Mouse (Mus musculus) cerebellum, adult 9-11 months (tissue): Measurements from ENCODE around the gene Itgax.

Experiments used
- DNase-seq: peaks from one replicate; pipeline ENCODE4 v3.0.0; 2022

The Itgax gene

DNA sequence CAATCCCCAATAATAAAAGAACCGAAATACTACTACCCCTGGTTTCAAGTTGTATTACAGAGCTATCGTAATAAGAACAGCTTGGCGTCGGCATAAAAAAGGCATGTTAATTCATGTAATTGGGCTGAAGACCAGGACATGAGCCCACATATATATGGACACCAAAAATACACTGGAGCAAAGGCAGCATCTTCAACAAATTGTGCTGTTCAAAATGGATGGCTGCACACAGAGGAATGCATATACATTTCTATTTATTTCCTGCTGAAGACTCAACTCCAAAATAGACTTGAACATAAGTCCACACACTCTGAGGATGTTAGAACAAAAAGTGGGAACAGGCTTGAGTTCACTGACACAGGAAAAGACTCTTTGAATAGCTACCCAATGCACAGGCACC, 34.7 kb downstream of the Itgax start:
- DNase-seq = no peak

DNA sequence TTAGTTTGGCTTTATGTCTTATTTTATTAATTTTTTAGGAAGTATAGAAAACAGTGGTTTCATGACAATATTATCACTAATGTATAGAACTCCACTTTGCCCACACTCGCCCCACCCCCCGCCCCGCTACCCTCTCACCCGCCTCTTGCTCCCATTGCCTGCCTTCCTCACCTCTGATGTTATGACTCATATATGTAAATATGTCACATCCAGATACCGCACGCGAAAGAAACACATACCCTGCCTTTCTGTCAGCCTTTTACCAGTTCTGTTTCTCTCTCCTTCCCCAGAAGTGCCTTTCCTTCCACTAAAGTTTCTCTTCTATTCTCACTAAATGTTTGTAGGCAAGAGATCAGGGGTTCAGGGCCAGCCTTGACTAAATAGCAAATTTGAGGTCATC, 37.0 kb downstream of the Itgax start:
- no peak for DNase-seq

DNA sequence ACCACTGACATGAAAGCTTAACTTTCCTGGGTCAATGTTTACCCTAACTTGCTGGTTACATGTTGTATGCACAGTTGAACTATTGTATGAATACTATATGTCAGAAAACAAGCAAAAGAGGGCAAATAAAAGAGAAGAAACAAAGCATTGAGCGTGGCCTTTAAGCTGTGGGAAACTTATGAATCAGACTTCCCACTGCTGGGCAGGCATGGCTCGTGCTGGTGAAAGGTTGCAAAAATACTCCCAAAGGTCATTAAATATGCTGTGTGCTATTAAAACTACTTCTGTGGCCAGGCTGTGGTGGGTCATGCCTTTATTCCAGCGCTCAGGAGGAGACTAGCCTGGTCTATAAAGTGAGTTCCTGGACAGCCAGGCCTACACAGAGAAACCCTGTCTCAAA, 40.6 kb downstream of the Itgax start:
- DNase-seq = no peak

DNA sequence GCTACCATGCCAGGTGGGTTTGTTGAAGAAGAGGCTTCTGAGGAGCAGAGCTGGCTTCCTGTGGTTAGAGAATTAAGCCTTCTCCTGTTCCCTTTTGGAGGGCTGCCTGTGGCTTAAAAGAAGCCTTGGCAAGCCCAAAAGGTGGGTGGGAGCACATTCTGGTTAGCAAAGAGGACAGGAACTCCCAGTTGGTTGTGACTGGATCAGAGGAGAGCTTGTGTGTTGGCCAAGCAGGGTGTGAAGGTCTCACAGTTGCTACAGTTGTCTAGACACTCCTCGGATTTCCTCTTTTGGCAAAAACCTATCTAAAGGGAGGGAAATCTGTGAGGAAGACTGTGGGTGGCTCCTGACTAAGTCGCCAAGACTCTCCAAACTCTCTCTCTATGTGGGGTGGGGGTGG, 49.0 kb downstream of the Itgax start:
- DNase-seq = no peak

DNA sequence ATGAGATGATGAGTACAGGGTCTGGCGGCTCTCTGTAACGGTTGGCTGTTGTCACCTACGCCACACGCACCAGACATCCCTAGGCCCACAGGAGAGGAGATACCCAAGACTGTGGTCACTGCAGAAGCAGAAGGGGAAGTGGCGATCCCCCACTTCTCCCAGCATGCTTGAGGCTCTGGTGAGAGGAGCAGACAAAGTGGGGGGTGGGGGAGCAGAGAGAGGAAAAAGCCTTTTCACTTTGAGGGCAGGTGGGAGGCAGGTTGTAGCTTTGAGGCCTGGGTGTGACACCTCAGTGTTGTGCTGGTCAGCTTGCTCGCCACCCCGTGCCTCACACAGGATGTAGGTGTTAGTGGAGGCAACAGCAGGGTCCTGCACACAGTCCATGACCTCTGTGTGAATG, 50.8 kb downstream of the Itgax start:
- no peak for DNase-seq

DNA sequence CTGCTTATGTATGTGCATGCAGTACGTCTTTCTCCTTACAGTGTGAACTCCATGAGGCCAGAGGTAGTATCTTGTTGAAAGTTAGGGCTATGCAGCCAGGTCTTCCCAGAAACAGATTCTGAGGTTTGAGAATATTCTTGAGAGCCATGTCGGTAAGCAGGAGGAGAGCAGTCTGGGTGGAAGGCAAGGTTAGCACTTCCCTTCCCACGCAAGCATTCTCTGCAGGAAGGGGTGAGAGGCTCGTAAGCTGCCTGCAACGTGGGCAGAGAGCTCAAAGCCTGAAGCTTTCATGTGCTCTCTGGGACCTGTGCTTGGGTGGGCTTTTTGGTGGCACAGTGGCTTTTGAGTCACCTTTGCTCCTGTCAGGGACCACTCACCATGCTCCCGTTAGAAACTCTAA, 51.2 kb downstream of the Itgax start:
- no peak for DNase-seq

DNA sequence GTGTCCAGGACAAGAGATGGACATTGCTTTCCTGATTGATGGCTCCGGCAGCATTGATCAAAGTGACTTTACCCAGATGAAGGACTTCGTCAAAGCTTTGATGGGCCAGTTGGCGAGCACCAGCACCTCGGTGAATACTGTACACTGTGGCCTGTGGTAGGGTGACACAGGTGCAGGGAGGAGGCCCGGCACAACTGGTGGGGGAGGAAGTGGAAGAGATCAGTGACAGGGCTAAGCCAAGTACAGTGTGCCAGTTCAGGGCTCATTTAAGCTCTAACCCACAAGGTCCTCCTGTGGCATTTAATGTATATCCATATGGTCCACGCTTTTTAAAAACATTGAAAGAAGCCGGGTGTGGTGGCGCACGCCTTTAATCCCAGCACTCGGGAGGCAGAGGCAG, 52.3 kb downstream of the Itgax start:
- no peak for DNase-seq
